Mouse (Mus musculus) spleen, adult 2 months (tissue): ENCODE data around the gene Rufy4.

Experiments
- CTCF ChIP-seq: fragments of 200-500 bp; IDR thresholded peaks from 2 replicates; pipeline ENCODE4 v1.5.1; 2011; ENCODE audit warnings: mild to moderate bottlenecking, inconsistent platforms; ENCODE audit not compliant: insufficient read depth, insufficient read length, insufficient replicate concordance; ENCODE audit errors: extremely low read depth
- POLR2A ChIP-seq: fragments of 200-500 bp; IDR thresholded peaks from 2 replicates; pipeline ENCODE4 v1.6.1; 2011; ENCODE audit warnings: low read depth, low read length, inconsistent platforms

GRCm38 (mm10) chr1:74095728-74096127 lies 29.6 kb upstream of the Rufy4 start:
- TF ChIP-seq POLR2A = no peak
- TF ChIP-seq CTCF = no peak
